Mouse (Mus musculus): ENCODE data around the gene Alk. TPM values are rescaled to one million over a fixed set of nuclear protein-coding genes. Genes with fewer than 3 reads are reported as not detected.

Alk gene
- polyA plus RNA-seq (2015; fragmentation: Nextera tagmentation; extraction: Ambion mirVana): 2.0 and 4.7 TPM in 2 replicates

GRCm38 (mm10) chr17:72604610-72604980 lies at the start of gene Alk:
Gene Alk (minus strand): TSS chr17:72604627.
- Histone ChIP-seq H3K9me3 (ENCODE audit: control insufficient read depth, low read length) (no peaks in the 10 kb centered on the region), H3K4me3 (replicated peaks; ENCODE audit: low read length) (peak within 1 kb of the TSS; percentile 67), H3K4me2 (ENCODE audit: low read length) (peak within 1 kb of the TSS; percentile 72), H3K27ac (ENCODE audit: low read length) (no peak within 1 kb of the TSS), H3K36me3 (ENCODE audit: control insufficient read depth, insufficient read depth) (no peaks in the 10 kb centered on the region), H3K27me3 (replicated peaks; ENCODE audit: control insufficient read depth, insufficient read depth, low read length) (peaks cover 13% of the 10 kb centered on the region; the same call in 1 of the 2 replicates), H3K4me1 (replicated peaks; ENCODE audit: control insufficient read depth, insufficient read depth, low read length) (peaks cover 27% of the 10 kb centered on the region), H3K9ac (replicated peaks; ENCODE audit: low read depth, low read length) (peak within 1 kb of the TSS; percentile 57)
- under 1% methylated on average over 30 of the region's 32 CpGs for WGBS
- peak; percentile 95 for ATAC-seq

DNA sequence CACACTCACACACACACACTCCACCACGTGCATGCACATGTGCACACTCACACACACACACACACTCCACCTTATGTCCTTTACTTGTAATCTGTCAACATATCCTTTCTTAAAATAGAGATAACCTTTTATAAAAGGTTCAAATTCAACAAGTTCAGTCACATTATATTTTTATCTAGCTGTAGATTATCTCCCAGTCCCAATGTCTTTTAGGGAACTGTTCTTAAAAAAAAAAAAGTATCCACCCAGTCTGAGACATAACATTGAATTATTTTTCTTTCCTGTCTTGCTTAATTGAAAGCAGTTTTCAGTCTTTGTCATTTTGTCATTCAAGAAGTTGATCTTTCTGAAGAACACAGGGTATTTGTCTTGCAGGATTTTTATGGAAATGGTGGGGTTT lies 48.4 kb upstream of the Alk start:
- Histone ChIP-seq H3K9ac (replicated peaks; ENCODE audit: low read depth, low read length) (no peak overlapping the region), H3K4me1 (replicated peaks; ENCODE audit: control insufficient read depth, insufficient read depth, low read length) (no peaks in the 10 kb centered on the region), H3K4me2 (ENCODE audit: low read length) (no peak overlapping the region), H3K27me3 (replicated peaks; ENCODE audit: control insufficient read depth, insufficient read depth, low read length) (no peaks in the 10 kb centered on the region), H3K4me3 (replicated peaks; ENCODE audit: low read length) (no peak overlapping the region), H3K27ac (ENCODE audit: low read length) (no peak overlapping the region), H3K9me3 (ENCODE audit: control insufficient read depth, low read length) (no peaks in the 10 kb centered on the region), H3K36me3 (ENCODE audit: control insufficient read depth, insufficient read depth) (no peaks in the 10 kb centered on the region)
- 85% methylated on average over 1 of the region's 1 CpGs for WGBS
- no peak for ATAC-seq

DNA sequence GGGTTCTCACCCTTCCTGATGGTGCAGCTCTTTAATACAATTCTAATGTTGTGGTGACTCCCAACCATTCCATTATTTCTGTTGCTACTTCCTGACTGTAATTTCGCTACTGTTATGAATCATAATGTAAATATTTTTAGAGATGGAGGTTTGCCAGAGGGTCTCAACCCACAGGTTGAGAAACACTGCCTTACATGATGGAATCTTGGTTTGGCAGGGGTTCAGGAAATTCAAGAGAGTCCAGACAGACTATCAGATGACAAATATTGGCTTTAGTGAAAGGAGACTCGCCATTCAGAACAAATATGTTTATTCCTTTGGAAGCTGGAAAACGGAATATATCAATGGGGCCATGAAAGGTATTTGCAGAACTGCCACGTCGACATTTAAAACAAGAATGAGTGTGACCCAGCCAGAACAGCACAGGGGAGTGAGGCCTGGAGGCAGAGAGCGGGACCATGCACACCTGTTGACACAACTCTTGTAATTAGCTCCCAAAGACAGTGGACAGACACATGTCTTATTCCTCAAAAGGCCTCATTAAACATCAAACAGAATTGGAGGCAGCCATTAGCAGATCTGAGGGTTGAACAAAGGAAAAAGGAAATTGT lies 44.3 kb upstream of the Alk start:
- WGBS: 77% methylated on average over 6 of the region's 6 CpGs
- Histone ChIP-seq H3K4me2 (ENCODE audit: low read length) (no peak overlapping the region), H3K9ac (replicated peaks; ENCODE audit: low read depth, low read length) (no peak overlapping the region), H3K9me3 (ENCODE audit: control insufficient read depth, low read length) (no peaks in the 10 kb centered on the region), H3K4me3 (replicated peaks; ENCODE audit: low read length) (no peak overlapping the region), H3K4me1 (replicated peaks; ENCODE audit: control insufficient read depth, insufficient read depth, low read length) (no peaks in the 10 kb centered on the region), H3K36me3 (ENCODE audit: control insufficient read depth, insufficient read depth) (no peaks in the 10 kb centered on the region), H3K27ac (ENCODE audit: low read length) (no peak overlapping the region), H3K27me3 (replicated peaks; ENCODE audit: control insufficient read depth, insufficient read depth, low read length) (no peaks in the 10 kb centered on the region)
- no peak for ATAC-seq

GRCm38 (mm10) chr17:72646167-72646566 lies 41.7 kb upstream of the Alk start:
- Histone ChIP-seq H3K9ac (replicated peaks; ENCODE audit: low read depth, low read length) (no peak overlapping the region), H3K9me3 (ENCODE audit: control insufficient read depth, low read length) (no peaks in the 10 kb centered on the region), H3K4me1 (replicated peaks; ENCODE audit: control insufficient read depth, insufficient read depth, low read length) (no peaks in the 10 kb centered on the region), H3K27me3 (replicated peaks; ENCODE audit: control insufficient read depth, insufficient read depth, low read length) (no peaks in the 10 kb centered on the region), H3K4me2 (ENCODE audit: low read length) (no peak overlapping the region), H3K4me3 (replicated peaks; ENCODE audit: low read length) (no peak overlapping the region), H3K27ac (ENCODE audit: low read length) (no peak overlapping the region), H3K36me3 (ENCODE audit: control insufficient read depth, insufficient read depth) (no peaks in the 10 kb centered on the region)
- WGBS: 91% methylated on average over 5 of the region's 5 CpGs
- no peak for ATAC-seq

- Histone ChIP-seq H3K27ac (ENCODE audit: low read length) (no peak overlapping the region), H3K27me3 (replicated peaks; ENCODE audit: control insufficient read depth, insufficient read depth, low read length) (no peaks in the 10 kb centered on the region), H3K4me1 (replicated peaks; ENCODE audit: control insufficient read depth, insufficient read depth, low read length) (no peaks in the 10 kb centered on the region), H3K9me3 (ENCODE audit: control insufficient read depth, low read length) (no peaks in the 10 kb centered on the region), H3K4me2 (ENCODE audit: low read length) (no peak overlapping the region), H3K9ac (replicated peaks; ENCODE audit: low read depth, low read length) (no peak overlapping the region), H3K4me3 (replicated peaks; ENCODE audit: low read length) (no peak overlapping the region), H3K36me3 (ENCODE audit: control insufficient read depth, insufficient read depth) (no peaks in the 10 kb centered on the region)
- ATAC-seq: no peak
- 77% methylated on average over 4 of the region's 4 CpGs for WGBS
Observed at GRCm38 (mm10) chr17:72640095-72640494, 35.7 kb upstream of the Alk start.

- H3K27me3 ChIP-seq (replicated peaks; ENCODE audit: control insufficient read depth, insufficient read depth, low read length): no peaks in the 10 kb centered on the region
- WGBS: 55% methylated on average over 7 of the region's 7 CpGs
- no peak overlapping the region for H3K4me2 ChIP-seq (ENCODE audit: low read length)
- H3K9me3 ChIP-seq (ENCODE audit: control insufficient read depth, low read length): no peaks in the 10 kb centered on the region
- H3K4me3 ChIP-seq (replicated peaks; ENCODE audit: low read length): no peak overlapping the region
- no peak overlapping the region for H3K9ac ChIP-seq (replicated peaks; ENCODE audit: low read depth, low read length)
- no peaks in the 10 kb centered on the region for H3K36me3 ChIP-seq (ENCODE audit: control insufficient read depth, insufficient read depth)
- no peak overlapping the region for H3K27ac ChIP-seq (ENCODE audit: low read length)
- H3K4me1 ChIP-seq (replicated peaks; ENCODE audit: control insufficient read depth, insufficient read depth, low read length): no peaks in the 10 kb centered on the region
- no peak for ATAC-seq
Observed at GRCm38 (mm10) chr17:72639400-72639799, 35.0 kb upstream of the Alk start.

- Histone ChIP-seq H3K4me3 (replicated peaks; ENCODE audit: low read length) (no peak overlapping the region), H3K27ac (ENCODE audit: low read length) (no peak overlapping the region), H3K4me2 (ENCODE audit: low read length) (no peak overlapping the region), H3K36me3 (ENCODE audit: control insufficient read depth, insufficient read depth) (no peaks in the 10 kb centered on the region), H3K27me3 (replicated peaks; ENCODE audit: control insufficient read depth, insufficient read depth, low read length) (peaks cover 10% of the 10 kb centered on the region; the same call in 1 of the 2 replicates), H3K9ac (replicated peaks; ENCODE audit: low read depth, low read length) (no peak overlapping the region), H3K9me3 (ENCODE audit: control insufficient read depth, low read length) (no peaks in the 10 kb centered on the region), H3K4me1 (replicated peaks; ENCODE audit: control insufficient read depth, insufficient read depth, low read length) (peaks cover 27% of the 10 kb centered on the region)
- WGBS: 7% methylated on average over 4 of the region's 4 CpGs
- peak; percentile 18; the same call in 1 of the 2 replicates for ATAC-seq
Observed at GRCm38 (mm10) chr17:72606251-72606650, 1.8 kb upstream of the Alk start.

DNA sequence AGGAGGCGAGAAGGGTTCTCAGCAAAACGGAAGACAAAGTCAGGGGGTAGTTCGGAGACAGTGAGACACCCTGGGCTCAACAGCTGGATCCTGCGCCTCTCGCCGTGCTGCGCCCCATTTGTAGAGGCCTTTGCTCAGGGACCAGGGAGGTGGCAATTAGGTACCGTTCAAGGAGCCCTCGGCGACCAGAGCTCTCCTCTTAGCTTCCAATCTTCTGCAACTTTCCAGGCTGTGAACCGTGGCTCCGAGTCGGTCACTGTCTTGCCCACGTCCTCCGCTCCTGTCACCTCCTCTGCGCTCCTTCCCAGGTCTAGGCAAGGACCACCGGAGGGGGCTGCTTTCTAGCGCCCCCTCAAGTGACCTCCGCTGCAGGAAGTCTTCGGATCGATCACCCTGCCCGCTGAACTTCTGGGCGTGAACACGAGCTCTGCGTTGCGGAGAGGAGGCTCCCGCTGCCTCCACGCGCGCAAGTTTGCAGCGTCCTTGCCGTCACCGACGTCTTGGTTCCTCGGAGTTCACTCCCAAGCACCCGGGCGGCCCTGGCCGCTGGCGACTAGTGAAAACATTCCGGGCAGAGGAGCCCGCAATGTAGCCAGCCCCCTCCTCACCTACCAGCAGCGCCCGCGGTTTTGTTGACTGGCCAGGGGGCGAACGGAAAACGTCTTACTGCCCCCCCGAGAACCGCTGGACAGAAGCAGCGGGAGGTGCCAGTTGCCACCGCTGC lies 379 bp downstream of the Alk start:
- ATAC-seq: peak; percentile 49
- no peak overlapping the region for H3K27ac ChIP-seq (ENCODE audit: low read length)

DNA sequence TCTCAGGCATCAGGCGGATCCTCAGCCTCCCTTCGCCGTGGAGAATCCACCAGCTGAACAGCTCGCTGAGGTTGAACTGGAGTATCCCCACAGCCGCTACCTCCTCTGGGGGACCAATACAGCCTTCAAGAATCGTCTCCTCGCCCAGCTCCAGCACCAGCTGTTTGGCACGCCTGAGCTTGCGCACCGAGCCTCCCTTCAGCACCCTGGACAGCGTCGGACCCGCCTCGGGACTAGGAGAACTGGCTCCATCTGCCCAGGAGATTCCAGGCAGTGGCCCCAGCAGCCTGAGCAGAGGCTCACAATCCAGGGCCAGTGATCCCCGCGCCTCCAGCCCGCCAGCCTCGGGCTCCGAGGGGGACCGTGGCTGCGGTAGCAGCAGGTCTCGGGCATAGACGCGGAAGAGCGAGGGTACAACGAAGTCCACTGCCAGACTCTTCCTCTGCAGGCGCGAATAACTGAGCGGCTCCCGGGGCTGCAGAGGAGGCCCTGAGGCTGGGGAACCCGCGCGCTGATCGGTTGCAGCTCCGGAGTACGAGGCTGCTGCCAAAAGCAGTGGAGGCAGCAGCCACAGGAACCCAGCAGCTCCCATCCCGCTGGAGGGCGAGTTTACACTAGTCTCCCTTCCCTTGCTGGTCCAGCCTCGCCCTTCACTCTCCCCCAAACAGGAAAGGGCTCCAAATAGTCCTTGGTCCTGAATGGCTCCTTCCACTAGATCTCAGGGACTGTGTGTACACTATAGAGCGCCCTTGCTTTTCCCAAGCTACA lies 1.1 kb downstream of the Alk start:
- H3K4me1 ChIP-seq (replicated peaks; ENCODE audit: control insufficient read depth, insufficient read depth, low read length): peaks cover 27% of the 10 kb centered on the region
- H3K9me3 ChIP-seq (ENCODE audit: control insufficient read depth, low read length): no peaks in the 10 kb centered on the region
- H3K27ac ChIP-seq (ENCODE audit: low read length): no peak overlapping the region
- peak overlapping the region; percentile 57 for H3K9ac ChIP-seq (replicated peaks; ENCODE audit: low read depth, low read length)
- peak overlapping the region; percentile 72 for H3K4me2 ChIP-seq (ENCODE audit: low read length)
- H3K4me3 ChIP-seq (replicated peaks; ENCODE audit: low read length): peak overlapping the region; percentile 67
- H3K36me3 ChIP-seq (ENCODE audit: control insufficient read depth, insufficient read depth): no peaks in the 10 kb centered on the region
- peak; percentile 24 for ATAC-seq
- H3K27me3 ChIP-seq (replicated peaks; ENCODE audit: control insufficient read depth, insufficient read depth, low read length): peaks cover 13% of the 10 kb centered on the region; the same call in 1 of the 2 replicates
- WGBS: 1% methylated on average over 40 of the region's 40 CpGs

More for the DNA sequence above, 379 bp downstream of the Alk start:
- WGBS: 1% methylated on average over 51 of the region's 51 CpGs
- peak overlapping the region; percentile 57 for H3K9ac ChIP-seq (replicated peaks; ENCODE audit: low read depth, low read length)
- H3K4me1 ChIP-seq (replicated peaks; ENCODE audit: control insufficient read depth, insufficient read depth, low read length): peaks cover 27% of the 10 kb centered on the region
- H3K36me3 ChIP-seq (ENCODE audit: control insufficient read depth, insufficient read depth): no peaks in the 10 kb centered on the region
- no peaks in the 10 kb centered on the region for H3K9me3 ChIP-seq (ENCODE audit: control insufficient read depth, low read length)
- H3K27me3 ChIP-seq (replicated peaks; ENCODE audit: control insufficient read depth, insufficient read depth, low read length): peaks cover 13% of the 10 kb centered on the region; the same call in 1 of the 2 replicates
- H3K4me2 ChIP-seq (ENCODE audit: low read length): peak overlapping the region; percentile 72
- H3K4me3 ChIP-seq (replicated peaks; ENCODE audit: low read length): peak overlapping the region; percentile 67

Measured in forebrain, embryonic 16.5 days (tissue).